Mouse (Mus musculus) kidney, adult 9 months (tissue): ENCODE data around the gene Gm17617.

Experiments used
- DNase-seq: peaks from one replicate; pipeline ENCODE4 v3.0.0; 2022

Gm17617 gene

DNA sequence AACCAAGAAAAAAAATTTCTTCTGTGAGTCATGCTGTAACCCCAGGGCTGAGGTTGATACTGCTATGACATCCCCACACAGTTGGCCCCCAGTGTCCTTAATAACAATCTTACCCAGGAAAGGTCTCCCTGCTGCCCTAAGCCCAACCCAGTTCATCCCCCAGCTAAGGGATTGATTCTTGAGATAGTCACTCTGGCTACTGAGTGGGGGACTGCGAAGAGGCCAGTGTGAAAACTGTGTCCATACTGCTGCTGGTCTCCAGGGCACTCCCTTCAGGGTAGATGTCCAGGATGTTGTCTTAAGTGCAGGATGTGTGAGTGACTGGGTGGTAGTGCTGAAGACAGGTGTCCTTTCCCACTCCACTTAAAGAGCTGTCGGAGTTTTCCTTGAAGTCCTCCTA lies at the start of gene Gm17617:
Gene Gm17617, minus strand, starts transcription at position 101 of the 400 bp plus-strand sequence.
- no peak for DNase-seq

GRCm38 (mm10) chr13:55182173-55182894 lies 49.0 kb upstream of the Gm17617 start:
- peak; percentile 90 for DNase-seq

- DNase-seq, result no peak
Measured at GRCm38 (mm10) chr13:55181786-55182172, 48.4 kb upstream of the Gm17617 start.

DNA sequence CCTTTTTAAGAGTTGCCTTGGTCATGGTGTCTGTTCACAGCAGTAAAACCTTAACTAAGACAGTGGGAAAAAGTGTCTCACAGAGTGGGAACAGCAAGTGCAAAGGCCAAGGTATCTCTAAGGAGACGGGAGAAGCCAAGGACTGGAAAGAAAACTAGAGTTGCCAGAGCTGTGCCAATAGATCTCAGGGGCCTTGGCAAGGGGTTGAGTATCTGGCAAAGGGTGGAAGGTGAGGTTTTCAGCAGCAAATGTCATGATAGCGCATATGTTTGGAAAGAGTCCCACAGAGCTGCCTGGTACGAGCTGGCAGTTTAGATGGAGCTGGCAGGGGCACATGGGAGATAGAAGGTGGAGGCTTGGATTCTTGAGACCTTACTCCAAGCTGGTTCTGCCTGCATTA lies 46.2 kb upstream of the Gm17617 start:
- peak; percentile 49 for DNase-seq

DNA sequence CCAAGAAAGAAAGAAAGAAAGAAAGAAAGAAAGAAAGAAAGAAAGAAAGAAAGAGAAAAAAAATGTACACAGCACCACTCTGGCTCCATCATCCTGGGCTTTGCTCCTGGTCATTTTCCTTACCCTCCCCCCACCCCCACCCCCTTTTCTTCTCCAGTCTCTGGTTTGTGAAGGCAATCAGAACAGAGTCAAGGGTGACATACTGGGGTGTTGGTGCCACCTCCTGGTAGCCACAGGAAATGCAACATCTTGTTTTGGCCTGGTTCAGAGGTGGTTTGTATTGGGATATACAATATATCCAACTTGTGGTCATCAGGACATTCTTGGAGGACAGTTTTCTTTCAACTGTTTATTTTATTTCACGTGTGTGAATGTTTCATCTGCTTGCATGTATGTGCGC lies 45.2 kb upstream of the Gm17617 start:
- peak; percentile 88 for DNase-seq

DNA sequence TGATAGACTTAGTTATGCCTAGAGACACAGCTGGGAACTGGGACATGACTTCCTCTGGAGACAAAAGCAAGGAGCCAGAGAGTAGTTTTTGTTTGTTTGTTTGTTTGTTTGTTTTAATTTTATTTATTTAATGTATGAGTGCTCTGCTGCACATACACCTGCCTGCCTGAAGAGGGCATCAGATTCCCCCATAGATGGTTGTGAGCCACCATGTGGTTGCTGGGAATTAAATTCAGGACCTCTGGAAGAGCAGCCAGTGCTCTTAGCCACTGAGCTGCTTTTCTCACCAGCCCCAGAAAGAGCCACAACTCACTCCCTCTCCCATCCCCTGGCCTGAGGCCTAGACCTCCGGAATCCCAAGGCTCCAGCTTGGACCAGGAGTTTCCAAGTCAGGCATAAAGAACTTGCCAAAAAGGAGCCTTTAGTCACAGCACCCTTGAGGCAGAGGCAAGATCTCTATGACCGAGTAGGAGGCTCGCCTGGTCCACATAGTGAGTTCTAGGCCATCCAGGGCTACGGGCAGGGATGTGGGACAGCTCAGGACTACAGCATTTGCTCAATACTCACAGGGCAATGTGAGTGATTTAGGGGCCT lies 44.7 kb upstream of the Gm17617 start:
- DNase-seq, result no peak

DNA sequence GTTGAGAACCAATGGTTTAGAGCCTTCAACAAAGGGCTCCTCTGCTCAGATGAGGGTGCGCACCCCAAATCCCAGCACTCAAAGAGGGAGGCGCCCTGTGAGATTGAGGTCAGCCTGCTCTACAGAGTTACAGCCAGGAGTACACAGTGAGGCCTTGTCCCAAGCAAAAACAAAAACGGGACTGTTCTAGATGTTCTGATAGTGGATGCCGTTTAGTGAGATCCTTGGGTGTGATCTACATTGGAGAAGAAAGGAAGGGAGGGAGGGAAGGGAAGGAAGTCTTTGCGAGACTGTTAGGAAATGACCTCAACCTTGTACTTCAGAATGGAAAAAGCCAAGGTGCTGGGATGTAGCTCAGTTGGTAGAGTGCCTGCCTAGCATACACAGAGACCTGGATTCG lies 42.9 kb upstream of the Gm17617 start:
- DNase-seq, result no peak

- no peak for DNase-seq
Measured at GRCm38 (mm10) chr13:55174347-55174746, 41.0 kb upstream of the Gm17617 start.

GRCm38 (mm10) chr13:55172336-55172770 lies 39.0 kb upstream of the Gm17617 start:
- no peak for DNase-seq

- no peak for DNase-seq
Measured at GRCm38 (mm10) chr13:55171517-55172335, 38.4 kb upstream of the Gm17617 start.

GRCm38 (mm10) chr13:55168958-55169369 lies 35.6 kb upstream of the Gm17617 start:
- DNase-seq, result peak; percentile 75

DNA sequence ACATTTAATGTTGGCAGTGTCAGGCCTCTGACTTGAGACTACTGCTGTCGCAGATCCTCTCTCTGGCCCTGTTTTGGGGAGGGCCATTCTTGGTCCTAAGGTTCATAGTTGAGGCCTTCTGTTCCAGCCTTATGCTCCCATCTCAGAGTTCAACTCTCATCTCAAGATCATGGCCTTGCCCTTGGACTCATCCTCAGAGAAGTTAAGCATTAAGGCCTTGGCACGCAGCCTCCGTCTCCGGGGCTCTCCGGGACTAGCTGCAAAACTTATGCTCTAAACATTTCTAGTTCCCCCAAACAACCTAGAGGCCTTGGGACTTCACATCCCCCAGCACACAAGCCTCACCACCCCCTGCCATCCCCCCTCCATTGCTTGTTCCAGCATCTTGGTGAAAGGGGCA lies 34.9 kb upstream of the Gm17617 start:
- DNase-seq, result peak; percentile 86

DNA sequence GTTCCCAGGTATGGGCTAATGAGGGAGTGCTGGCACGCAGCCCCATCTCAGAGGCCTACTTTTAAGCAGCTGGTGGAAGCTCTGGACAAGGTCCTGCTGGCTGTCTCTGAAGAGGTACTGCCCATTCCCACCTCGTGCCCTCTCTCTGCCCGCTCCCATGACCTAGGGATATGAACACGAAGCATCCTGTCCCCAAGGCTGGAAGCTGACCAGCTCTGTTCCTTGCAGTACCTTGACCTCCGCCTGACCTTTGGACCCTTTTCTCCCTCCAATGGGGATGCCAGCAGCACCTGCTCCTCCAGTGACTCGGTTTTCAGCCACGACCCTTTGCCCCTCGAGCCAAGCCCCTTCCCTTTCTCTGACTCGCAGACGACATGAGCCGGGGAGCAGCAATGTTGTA lies 34.5 kb upstream of the Gm17617 start:
- peak; percentile 83 for DNase-seq

- DNase-seq, result no peak
Measured at GRCm38 (mm10) chr13:55166806-55167725, 33.7 kb upstream of the Gm17617 start.

DNA sequence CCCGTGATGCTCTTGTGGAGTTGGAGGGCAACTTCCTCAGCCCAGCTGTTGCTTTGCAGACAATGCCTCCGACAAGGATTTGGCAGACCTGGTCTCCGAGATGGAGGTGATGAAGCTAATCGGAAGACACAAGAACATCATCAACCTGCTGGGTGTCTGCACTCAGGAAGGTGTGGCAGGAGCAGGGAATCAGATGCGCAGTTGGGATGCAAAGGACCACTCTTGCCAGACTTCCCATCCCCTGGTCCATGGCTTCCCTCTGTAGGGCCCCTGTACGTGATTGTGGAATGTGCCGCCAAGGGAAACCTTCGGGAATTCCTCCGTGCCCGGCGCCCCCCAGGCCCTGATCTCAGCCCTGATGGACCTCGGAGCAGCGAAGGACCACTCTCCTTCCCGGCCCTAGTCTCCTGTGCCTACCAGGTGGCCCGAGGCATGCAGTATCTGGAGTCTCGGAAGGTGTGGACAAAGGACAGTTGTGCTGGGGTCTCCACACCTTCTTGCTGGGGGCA lies 32.5 kb upstream of the Gm17617 start:
- no peak for DNase-seq

- no peak for DNase-seq
Measured at GRCm38 (mm10) chr13:55163553-55163952, 30.2 kb upstream of the Gm17617 start.

GRCm38 (mm10) chr13:55162365-55162764 lies 29.0 kb upstream of the Gm17617 start:
- no peak for DNase-seq

DNA sequence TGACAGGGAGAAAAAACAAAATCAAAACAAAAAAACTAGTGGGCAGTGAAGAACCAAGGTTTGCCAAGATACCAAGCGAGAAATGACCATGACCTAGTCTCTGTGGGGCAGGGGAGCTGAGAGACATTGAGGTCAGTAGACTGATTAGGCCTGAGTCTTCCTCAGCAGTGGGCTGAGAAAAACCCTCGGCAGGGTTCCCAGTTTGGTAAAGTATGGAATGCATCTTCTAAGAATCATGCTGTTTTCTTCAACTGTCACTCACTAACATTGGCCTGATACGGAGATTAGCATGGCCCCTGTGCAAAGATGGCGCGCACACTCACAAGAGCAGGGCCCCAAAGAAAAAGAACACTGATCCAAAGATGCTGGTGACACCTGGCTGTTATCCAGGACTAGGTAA lies 20.6 kb upstream of the Gm17617 start:
- no peak for DNase-seq

DNA sequence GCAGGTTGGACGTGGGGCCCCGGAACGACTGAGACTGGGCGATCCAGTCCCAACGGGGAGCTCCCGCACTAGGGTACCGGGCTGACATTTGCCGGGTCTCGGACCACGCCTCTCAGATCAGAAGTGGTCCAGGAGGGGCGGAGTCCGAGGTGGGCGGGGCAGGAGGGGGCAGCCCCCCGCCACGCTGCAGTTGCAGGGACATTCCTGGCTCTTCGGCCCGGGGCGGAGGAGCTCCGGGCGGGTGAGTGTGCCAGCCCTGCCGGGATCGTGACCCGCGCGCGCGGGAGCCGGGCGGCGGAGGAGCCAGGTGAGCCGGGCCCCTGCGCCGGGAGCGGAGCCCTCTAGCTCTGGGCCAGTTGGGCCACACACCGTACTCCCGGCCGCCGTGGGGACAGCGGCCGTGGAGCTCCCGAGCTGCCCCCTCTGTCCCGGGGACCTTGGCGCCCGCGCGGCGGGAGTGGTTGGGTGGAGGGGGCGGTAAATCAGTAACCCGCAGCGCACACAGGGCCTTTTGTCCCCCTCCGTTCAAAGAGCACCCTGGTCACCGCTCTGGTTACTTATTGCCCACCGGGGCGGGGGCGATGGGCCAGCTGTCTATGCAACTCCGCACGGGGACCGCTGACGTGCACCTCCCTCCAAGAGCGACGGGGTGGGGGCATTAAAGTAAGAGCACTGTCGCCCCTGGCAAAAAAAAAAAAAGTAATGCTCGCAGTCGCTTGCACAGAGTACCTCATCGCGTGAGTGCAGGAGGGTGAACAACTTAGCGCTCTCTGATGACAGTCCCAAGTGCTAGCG lies 19.5 kb upstream of the Gm17617 start, which contains the start of gene Fgfr4:
Gene Fgfr4, plus strand, starts transcription at position 20 of the 795 bp plus-strand sequence.
- peak; percentile 94 for DNase-seq

GRCm38 (mm10) chr13:55140271-55140670 lies 6.9 kb upstream of the Gm17617 start:
- DNase-seq, result no peak

GRCm38 (mm10) chr13:55135382-55135781 lies 2.0 kb upstream of the Gm17617 start:
- DNase-seq, result peak; percentile 25
